Mouse (Mus musculus): Measurements from ENCODE around the gene Olfr1441.

Olfr1441 gene

GRCm38 (mm10) chr19:12417361-12417760, at the start of gene Olfr1441:
TSS of gene Olfr1441 (plus strand) at chr19:12417433.
- DNase-seq (ENCODE audit: low spot score) = no peak

- DNase-seq (ENCODE audit: low spot score) = no peak
These were observed 44.2 kb upstream of the Olfr1441 start for GRCm38 (mm10) chr19:12373004-12373403.

- no peak for DNase-seq (ENCODE audit: low spot score)
These were observed 42.7 kb upstream of the Olfr1441 start for GRCm38 (mm10) chr19:12374465-12375025.

- DNase-seq (ENCODE audit: low spot score) = no peak
These were observed 30.3 kb upstream of the Olfr1441 start, which contains the start of gene Olfr1440 for GRCm38 (mm10) chr19:12386979-12387378. TSS of gene Olfr1440 (plus strand) at chr19:12387279.

- DNase-seq (ENCODE audit: low spot score) = no peak
These were observed 3.5 kb upstream of the Olfr1441 start for GRCm38 (mm10) chr19:12413737-12414136.

GRCm38 (mm10) chr19:12418312-12418711, 1.1 kb downstream of the Olfr1441 start:
- DNase-seq (ENCODE audit: low spot score) = no peak

GRCm38 (mm10) chr19:12420555-12420954, 3.3 kb downstream of the Olfr1441 start:
- DNase-seq (ENCODE audit: low spot score) = no peak

- no peak for DNase-seq (ENCODE audit: low spot score)
These were observed 4.4 kb downstream of the Olfr1441 start for GRCm38 (mm10) chr19:12421680-12422079.

- DNase-seq (ENCODE audit: low spot score) = no peak
These were observed 9.9 kb downstream of the Olfr1441 start for GRCm38 (mm10) chr19:12427101-12427500.

- no peak for DNase-seq (ENCODE audit: low spot score)
These were observed 10.4 kb downstream of the Olfr1441 start, which contains the start of gene Pfpl for GRCm38 (mm10) chr19:12427605-12428004. TSS of gene Pfpl (plus strand) at chr19:12427905.

GRCm38 (mm10) chr19:12433033-12433432, 15.8 kb downstream of the Olfr1441 start:
- peak; percentile 82 for DNase-seq (ENCODE audit: low spot score)

GRCm38 (mm10) chr19:12435011-12435416, 17.8 kb downstream of the Olfr1441 start:
- DNase-seq (ENCODE audit: low spot score) = no peak

GRCm38 (mm10) chr19:12435750-12436524, 18.7 kb downstream of the Olfr1441 start:
- DNase-seq (ENCODE audit: low spot score) = no peak

GRCm38 (mm10) chr19:12439581-12439980, 22.3 kb downstream of the Olfr1441 start:
- peak; percentile 62 for DNase-seq (ENCODE audit: low spot score)

- DNase-seq (ENCODE audit: low spot score) = peak; percentile 87
These were observed 23.0 kb downstream of the Olfr1441 start for GRCm38 (mm10) chr19:12440103-12440725.

GRCm38 (mm10) chr19:12442560-12442959, 25.3 kb downstream of the Olfr1441 start:
- no peak for DNase-seq (ENCODE audit: low spot score)

- DNase-seq (ENCODE audit: low spot score) = peak; percentile 71
These were observed 27.8 kb downstream of the Olfr1441 start for GRCm38 (mm10) chr19:12445014-12445413.

- DNase-seq (ENCODE audit: low spot score) = no peak
These were observed 40.3 kb downstream of the Olfr1441 start for GRCm38 (mm10) chr19:12457401-12458066.

GRCm38 (mm10) chr19:12459516-12459915, 42.3 kb downstream of the Olfr1441 start:
- no peak for DNase-seq (ENCODE audit: low spot score)

- no peak for DNase-seq (ENCODE audit: low spot score)
These were observed 43.3 kb downstream of the Olfr1441 start, which contains the start of gene Mpeg1 for GRCm38 (mm10) chr19:12460282-12461249. TSS of gene Mpeg1 (plus strand) at chr19:12460779.
